Mouse (Mus musculus): ENCODE data around the gene Leo1.
"Not testable (repeated sequence)": the region's sequence is repeated elsewhere in the genome, so short reads cannot be mapped to it uniquely, and the experiment has no call there.

Gene Leo1

DNA sequence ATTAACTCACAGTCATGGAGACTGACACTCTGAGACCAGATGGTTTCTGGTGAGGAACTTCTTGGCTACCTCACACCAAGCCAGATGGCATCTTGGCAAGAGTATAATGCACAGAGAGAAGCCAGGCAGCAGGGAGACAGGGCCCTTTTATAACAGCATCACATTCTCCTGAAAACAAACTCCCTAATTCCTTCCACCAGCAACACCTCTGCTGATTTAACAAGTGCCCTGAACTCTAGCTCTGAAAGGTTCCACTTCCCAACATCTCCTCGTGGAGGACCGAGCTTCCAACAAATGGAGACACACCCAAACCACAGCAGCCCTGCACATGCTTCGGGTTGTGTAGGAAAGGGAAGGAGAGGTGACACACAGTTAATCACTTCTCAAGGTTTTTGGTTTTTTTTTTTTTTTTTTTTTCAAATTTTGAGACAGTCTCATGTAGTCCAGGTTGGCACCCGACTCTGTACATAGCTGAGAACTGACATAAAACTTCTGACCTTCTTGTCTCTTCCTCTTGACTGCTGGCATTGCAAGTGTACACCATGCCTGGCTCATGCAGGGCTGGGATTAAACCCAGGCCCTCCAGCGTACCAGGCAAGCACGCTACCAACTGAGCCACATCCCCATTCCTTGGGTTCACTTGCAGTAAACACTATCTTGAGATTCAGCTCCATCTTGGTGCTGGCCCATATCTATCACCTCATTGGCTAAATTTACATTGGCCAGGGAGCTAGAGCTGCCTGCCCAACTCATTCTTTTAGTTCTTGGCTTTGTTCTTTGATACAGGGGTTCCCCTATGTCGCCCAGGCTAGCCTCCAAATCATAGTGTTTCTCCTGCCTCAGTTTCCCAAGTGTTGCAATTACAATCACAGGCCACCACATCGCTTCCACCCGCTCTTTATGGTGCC, 13.7 kb upstream of the Leo1 start:
- DNase-seq: peak; percentile 44

DNA sequence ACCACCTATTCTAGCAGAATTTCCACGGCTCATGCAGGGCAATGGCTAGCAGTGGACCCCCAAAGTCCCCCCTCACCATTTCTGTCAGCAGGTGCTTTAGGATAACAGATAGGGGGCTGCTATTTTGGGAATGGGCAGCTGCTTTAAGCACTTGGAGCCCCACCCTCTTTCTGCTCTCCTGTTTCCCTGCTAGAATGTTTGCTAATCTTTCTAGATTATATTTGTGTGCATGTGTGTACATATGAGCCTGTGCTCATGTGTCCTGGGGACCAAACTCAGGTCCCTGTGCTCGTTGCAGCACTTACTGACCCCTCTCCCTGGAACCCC, 13.1 kb upstream of the Leo1 start:
- DNase-seq: no peak

DNA sequence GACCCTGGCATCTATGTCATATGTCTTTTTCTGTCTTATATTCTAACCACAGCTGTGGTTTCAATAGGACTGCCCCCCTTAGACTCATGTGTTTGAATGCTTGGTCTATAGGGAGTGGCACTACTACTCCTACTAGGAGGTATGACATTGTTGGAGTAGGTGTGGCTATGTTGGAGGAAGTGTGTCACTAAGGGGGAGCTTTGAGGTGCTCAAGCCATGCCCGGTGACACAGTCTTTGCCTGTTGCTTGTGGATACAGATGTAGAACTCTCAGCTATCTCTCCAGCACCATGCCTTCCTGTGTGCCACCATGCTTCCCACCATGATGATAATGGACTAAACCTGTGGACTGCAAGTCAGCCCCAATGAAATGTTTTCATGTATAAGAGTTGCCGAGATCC, 12.3 kb upstream of the Leo1 start:
- DNase-seq: no peak

DNA sequence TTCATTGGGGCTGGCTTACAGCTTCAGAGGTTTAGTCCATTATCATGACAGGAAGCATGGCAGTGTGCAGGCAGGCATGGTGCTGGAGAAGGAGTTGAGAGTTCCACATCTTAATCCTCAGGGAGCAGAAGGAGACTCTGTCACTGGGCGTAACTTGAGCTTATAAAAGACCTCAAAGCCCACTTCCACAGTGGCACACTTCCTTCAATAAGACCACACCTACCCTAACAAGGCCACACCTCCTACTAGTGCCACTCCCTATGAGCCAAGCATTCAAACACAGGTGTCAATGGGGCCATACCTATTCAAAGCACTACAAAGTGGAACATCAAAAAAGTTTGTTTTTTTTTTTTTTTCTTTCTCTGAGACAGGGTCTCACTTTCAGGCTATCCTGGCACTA, 11.7 kb upstream of the Leo1 start:
- no peak for DNase-seq

DNA sequence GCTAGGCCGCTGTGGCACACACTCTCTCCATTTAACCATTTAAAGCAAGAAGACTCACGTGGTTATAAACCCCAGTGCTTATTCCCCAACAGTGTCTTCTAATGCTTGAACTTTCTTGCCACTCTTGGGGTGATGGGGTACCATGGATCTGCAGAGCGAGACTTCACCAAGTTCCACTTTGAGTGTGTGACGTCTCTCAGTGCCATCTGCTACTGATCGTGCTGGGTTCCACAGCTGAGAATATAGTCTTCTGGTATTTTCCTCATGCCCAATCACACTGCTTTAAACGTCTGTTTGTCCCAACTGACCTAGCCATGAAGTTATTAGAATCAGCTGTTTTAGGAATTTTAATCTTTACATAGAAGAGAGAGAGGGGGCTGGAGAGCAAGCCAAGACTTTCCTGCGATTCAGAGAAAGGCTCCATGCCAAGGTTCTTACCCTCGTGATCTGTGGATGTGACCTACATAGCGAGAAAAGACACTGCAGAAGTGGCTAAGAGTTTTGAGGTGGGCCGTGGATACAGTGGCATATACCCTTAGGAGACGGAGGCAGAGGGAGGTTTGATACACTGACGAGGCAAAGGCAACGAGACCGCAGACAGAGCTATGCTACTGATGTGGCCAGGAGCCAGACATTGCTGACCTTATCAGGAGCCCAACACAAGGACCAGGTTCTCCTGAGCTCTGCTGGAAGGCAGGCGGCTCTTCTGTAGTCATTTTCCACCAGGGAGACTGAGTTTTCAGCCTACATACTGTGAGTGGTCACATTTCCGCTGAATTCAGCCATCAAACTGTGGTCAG, 10.3 kb upstream of the Leo1 start:
- peak; percentile 30 for DNase-seq

DNA sequence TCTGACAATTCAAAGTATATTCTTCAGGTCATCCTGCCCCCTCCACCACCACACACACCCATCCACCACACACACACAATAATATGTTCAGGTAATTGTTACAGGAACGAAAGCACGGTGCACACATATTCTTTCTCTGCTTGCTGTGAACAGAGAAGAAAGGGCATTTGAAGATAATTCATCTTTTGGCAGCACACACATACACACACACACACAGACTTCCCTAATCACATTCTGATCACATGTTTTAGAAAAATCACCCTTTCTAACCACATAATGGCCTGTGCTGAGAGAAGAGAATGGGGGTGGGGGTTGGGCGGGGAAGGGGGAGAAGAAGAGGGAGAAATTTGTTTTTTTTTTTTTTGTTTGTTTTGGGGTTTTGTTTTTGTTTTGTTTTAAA, 8.6 kb upstream of the Leo1 start:
- DNase-seq: no peak

DNA sequence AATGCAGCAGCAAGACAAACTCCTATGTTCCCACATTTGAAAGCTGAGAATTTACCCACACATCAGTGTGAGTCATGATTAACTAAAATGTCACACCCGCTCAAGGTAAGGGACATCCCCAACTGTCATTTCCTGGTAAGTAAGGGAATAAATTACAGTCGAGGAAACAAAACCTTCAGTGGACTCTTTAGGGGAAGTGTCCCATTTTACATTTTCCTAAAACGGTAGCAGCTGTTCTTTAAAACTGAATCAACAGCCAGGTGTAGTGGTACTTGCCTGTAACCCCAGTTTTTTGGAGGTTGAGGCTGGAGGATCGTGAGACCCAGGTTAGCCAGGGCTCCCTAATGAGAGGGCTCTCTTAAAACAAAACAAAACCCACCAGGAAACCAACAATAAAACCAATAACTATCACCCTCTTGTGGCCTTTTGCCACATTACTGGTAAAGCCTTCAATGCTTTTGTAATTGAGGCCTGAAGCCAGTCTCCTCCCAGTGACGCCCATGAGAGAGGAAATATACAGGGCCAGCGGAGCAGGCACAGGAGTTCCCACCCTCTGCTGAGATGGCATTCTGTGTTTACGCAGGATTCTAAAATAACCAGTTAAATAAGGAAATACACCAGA, 7.0 kb upstream of the Leo1 start:
- no peak for DNase-seq

DNA sequence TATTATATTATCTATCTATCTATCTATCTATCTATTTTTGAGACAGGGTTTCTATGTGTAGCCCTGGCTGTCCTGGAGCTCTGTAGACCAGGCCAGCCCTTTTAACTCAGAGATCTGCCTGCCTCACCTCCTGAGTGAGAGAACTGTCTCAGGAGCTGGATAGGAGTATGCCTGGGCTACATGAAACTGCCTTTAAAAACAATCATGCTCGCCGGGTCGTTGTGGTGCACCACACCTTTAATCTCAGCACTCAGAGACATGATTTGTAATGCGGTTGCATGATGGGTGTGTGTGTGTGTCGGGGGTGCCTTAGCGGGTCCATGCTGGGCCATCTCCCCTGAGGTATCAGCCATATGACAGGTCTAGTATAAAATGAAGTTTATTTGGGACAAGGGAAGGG, 6.5 kb upstream of the Leo1 start:
- DNase-seq: no peak

DNA sequence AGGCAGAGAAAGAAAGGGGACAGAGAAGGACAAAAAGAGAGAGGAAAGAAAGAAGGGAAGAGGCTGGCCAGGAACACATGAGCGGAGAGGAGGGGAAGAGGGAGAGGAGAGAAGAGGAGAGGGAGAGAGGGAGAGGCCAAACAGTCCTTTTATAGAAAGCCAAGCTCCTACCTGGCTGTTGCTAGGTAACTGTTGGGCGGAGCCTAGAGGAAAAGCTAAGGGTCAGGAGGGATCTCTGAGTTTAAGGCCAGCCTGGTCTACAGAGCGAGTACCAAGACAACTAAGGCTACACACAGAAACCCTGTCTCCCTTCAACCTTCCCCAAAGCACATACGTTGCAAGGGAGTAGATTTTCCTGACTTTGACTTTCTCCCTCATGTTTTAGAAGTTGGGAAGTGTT, 6.0 kb upstream of the Leo1 start:
- no peak for DNase-seq

DNA sequence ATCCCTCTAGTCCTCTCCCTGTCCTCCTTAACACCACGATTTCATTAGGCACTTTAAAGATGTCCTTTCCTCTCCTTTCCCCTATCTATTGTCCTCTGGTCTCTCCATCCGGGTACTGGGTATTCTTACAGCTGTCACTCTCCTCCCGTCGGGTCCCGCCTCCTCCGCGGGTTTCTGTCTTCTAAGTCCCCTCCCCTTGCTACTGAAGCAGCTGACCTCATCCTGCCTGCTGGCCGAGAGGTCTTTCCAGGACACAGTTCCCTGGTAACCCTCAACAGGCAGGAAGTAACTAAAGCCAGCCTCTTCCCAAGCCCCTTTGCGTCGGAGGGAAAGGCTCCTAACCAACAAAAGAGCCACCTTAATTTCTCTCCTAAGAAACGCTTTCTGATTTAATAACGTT, 5.4 kb upstream of the Leo1 start:
- peak; percentile 55 for DNase-seq

DNA sequence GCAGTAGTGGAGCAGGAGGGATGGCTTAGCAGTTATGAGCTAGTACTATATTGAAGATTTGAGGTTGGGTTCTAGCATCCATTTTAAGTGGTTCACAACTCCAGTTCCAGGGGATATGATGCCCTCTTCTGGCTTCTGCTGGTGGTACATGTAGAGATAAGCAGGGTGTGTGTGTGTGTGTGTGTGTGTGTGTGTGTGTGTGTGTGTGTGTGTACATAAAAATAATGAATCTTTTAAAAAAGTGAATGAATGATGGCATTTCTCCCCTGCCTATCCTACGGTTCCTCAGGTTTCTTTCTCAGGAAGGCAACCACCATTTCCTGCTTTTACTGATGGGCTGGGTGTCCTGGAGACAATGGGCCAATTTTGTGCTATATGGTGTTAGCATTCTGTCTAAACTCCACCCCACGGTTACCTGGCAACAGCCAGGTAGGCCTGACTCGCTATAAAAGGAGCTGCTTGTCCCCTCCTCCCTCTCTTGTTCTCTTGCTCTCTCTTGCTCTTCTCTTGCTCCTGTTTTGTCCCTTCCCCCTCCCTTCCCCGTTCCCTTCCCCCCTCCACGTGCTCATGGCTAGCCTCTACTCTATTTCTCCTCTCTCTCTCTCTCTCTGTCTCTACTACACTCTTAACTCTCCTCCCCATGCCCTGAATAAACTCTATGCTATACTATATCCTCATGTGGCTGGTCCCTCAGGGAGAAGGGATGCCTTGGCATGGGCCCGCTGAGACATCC, 3.5 kb upstream of the Leo1 start:
- DNase-seq: no peak

DNA sequence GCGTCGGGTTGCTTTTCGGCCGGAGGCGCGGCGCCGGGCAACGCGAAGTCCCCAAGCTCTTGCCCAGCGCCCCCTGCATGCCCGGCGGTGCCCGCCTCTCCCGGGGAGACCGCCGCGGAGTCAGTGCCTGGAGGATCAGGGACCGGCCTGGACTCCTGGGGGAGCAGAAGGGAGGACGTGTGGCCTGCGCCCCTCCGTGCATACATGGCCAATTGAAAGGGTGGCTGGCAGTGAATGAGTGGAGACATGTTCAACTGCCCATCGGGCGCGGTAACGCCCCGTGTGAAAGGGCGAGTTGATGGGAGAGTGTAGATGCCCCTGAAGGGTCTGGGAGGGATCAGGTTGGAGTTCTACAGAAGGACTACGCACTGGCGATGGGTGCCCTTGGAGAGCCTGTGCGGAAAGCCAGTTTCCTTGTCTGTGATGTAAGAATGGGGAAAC, 387 bp downstream of the Leo1 start:
- no peak for DNase-seq

DNA sequence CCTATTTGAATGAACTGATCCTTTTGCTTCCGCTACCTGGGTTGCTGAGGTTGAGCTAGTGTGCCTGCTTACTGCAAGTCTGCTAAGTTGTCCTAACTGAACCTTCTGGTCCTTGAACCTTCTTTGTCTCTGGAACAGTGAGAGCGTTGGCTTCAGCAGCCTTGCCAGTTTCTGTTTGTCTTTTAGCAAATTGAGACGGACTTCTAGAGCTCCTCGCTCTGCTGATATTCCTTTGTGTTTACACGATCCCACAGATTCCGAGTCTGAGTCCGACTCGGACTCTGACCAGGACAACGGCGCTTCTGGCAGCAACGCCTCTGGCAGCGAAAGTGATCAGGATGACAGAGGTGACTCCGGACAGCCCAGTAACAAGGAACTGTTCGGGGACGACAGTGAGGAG, 3.7 kb downstream of the Leo1 start:
- DNase-seq: no peak

DNA sequence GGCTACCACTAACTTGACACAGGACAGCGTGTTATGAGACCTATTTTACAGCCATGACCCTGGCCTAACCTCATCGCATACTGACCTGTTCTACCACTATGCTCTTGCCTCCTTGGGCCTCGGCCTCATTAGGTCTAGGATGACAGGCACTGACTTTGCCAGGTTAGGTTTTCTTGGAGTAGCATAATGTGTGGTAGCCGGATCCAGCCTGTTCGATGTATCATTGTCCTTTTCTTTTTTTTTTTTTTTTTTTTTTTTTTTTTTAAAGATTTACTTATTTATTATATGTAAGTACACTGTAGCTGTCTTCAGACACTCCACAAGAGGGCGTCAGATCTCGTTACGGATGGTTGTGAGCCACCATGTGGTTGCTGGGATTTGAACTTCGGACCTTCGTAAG, 5.2 kb downstream of the Leo1 start:
- not testable (repeated sequence) for DNase-seq

DNA sequence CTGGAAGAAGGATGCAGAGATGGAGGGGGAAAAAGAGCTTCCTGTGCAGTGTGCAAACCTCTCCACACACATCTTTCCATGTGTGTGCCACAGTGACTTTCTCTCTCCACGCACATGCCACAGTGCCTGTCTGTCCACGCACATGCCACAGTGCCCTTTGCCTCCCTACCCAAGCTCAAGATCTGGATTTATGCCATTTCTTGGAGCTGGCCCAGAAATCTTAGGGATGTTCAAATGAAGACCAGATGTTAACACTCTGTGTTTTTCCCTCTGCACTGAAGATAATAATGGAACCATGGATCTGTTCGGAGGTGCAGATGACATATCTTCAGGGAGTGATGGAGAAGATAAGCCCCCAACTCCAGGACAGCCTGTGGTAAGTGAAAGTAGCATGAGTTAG, 6.7 kb downstream of the Leo1 start:
- DNase-seq: no peak

DNA sequence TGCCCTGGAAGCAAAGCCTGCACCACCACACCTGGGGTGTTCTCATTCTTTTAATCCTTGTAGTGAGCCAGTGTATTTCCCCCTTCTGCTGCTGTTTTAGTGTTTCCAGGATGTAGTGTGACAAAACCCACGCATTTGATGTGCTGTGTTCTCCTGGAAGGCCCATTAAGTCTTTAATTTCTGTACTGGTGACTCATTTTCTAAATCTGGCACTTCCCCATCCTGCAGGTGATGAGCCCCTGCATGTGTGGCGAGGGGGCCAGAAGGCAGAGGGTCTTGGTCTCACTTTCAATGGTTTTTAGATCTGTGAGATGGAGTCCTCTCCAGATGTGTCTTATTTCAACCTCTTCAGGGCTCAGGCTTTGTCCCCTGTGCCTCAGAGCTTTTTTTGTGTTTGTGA, 12.7 kb downstream of the Leo1 start:
- DNase-seq: no peak

DNA sequence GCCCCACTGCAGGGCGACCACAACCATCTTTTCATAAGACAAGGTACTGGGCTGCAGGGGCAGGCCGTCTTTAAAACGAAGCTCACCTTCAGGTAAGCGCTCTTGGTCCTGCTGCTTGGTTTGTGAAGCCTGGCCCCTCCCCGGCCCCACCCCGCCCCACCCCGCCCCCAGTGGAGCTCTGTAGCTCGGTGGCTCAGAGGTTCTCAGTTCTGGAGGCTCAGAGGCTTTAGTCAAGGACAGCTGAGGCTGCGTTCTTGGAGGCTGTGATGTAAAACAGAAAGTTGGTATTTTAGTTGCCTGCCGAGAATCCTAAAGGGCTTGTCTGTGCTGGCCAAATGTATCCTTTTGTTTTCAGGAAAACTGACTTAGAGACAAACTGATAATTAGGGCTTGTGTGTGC, 14.4 kb downstream of the Leo1 start:
- DNase-seq: no peak

DNA sequence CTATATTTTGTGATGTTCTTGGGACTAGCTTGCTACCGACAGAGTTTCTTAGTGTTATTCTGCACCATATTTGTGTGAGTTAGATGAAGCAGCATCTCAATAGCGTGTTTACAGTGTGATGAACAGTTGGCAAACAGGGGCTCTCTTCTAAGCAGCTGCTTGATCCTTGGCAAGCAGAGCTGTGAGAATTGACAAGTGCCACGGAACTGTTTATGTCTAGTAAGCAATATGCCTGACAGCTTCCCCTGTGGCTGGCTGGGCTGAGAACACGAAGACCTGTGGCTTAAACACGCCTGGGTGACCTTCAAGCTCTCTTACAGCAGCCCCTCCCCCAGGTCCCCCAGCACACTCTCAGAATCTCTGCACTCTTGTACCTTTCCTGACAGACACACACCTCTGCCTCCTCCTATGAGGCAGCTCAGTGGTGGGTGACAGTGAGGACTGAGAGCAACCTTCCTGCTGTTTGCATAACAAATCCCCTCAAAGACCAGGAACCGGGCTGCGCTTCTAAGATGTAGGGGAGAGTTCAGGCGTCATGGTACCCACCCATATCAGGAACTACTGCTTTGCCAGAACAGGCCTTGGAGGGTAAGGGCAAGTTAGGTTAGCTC, 21.8 kb downstream of the Leo1 start:
- DNase-seq: no peak

DNA sequence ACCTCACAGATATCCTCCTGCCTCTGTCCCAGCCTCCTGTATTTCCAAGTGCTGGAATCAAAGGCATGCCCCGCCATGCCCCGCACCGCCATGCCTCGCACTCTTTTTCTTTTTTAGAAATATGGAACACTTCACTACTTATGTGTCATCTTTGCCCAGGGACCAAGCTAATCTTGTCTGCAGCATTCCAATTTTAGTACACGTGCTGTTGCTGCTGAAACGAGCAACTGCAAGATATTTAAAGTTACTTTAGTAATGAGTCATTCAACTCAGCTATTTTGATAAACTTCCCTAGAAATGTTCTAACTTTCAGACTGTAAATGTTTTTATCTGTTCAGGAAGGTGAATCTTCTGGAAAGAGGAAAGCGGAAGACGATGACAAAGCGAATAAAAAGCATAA, 24.5 kb downstream of the Leo1 start:
- DNase-seq: peak; percentile 53

DNA sequence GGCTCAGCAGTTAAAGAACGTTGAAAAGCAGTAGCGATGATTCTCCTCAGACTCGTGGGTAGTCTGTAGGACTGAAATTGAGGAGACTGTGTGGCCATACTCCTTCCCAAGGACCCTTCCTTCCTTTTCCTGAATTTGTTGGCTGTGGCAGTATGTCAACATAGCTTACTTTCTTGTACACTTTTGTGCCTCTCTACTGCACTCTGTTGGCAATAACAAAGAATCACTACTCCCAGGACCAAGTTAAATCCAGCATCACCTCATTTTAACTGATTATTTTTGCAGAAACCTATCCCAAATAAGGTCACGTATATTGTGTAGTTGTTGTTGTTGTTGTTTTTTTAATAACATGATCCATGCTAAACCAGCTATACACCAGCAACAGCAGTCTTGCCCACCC, 25.3 kb downstream of the Leo1 start:
- no peak for DNase-seq

DNA sequence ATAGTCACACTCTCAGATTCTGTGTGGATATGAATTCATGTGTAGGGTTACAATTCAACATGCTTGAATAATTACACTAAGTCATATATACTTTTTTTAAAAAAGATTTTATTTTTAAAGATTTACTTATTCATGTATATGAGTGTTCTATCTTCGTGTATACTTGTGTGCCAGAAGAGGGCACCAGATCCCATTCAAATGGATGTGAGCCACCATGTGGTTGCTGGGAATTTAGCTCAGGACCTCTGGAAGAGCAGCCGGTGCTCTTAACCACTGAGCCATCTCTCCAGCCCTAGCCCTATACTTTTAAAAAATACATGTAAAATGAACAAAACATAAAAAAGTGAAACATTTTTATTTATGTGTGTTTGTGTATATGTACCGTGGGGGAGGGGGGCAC, 26.3 kb downstream of the Leo1 start:
- DNase-seq: no peak

DNA sequence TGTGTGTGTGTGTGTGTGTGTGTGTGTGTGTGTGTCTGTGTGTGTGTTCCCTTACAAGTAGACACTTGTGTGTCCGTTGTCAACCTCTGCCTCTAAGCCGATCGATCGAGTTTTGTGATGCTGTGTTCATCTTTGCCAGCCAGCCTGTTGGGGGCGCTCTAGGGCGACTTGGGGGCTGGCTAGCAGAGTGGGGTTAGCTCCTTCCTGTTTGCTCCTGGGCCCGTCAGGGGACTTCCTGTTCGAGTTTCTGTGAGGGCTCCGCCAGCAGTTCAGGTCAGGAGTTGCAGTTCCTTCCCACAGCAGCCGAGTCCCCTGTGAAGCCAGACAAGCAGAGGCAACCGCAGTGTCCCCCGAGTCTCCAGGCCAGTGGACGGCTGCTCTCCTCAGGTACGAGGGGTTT, 27.0 kb downstream of the Leo1 start:
- no peak for DNase-seq

DNA sequence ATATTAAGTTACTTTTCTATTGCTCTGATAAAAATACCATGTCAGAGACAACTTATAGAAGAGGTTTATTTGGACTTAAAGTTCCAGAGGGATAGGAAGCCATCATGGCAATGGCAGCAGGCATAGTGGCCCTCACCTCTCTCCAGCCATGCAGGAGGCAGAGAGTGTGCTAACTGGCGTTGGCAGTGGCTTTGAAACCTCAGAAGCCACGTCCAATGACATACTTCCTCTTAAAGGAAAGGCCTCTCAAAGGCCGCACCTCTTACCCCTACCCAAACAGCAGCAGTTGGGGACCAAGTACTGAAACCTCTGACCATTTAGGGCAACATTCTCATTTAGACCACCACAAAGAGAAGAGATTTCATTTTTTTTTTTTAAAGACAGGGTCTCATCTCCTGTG, 35.9 kb downstream of the Leo1 start:
- DNase-seq: no peak
